Mouse (Mus musculus): Measurements from ENCODE around the gene Cpxm1. TPM values are rescaled to one million over a fixed set of nuclear protein-coding genes. Genes with fewer than 3 reads are reported as not detected.
A peak's percentile ranks its signal among the peaks of the same experiment; 100 is the strongest.

Gene Cpxm1
- polyA plus RNA-seq, 1 experiment from 2014 or later = 15.3 TPM

GRCm38 (mm10) chr2:130411558-130412495 lies 14.5 kb upstream of the Cpxm1 start:
- ATAC-seq (ENCODE audit: low FRiP score, low TSS enrichment) (peak; percentile 62; the same call in 1 of the 2 replicates), DNase-seq (peak; percentile 92)
- H3K4me2 ChIP-seq (ENCODE audit: low read length) = no peak overlapping the region
- no peaks in the 10 kb centered on the region for H3K4me1 ChIP-seq (ENCODE audit: control insufficient read depth, insufficient read depth, low read length)
- no peaks in the 10 kb centered on the region for H3K27me3 ChIP-seq (ENCODE audit: control insufficient read depth, insufficient read depth, low read length)
- H3K9me3 ChIP-seq (ENCODE audit: control insufficient read depth, low read length) = no peaks in the 10 kb centered on the region
- H3K36me3 ChIP-seq (ENCODE audit: control insufficient read depth, insufficient read depth, low read length) = no peaks in the 10 kb centered on the region
- no peak overlapping the region for H3K4me3 ChIP-seq (replicated peaks; ENCODE audit: low read depth, low read length)
- WGBS = 35% methylated on average over 16 of the region's 16 CpGs
- no peak overlapping the region for H3K9ac ChIP-seq (replicated peaks; ENCODE audit: low read length)
- H3K27ac ChIP-seq (replicated peaks; ENCODE audit: low read depth, low read length) = no peak overlapping the region

- Histone ChIP-seq H3K4me3 (replicated peaks; ENCODE audit: low read depth, low read length) (no peak overlapping the region), H3K4me1 (ENCODE audit: control insufficient read depth, insufficient read depth, low read length) (no peaks in the 10 kb centered on the region), H3K27me3 (ENCODE audit: control insufficient read depth, insufficient read depth, low read length) (no peaks in the 10 kb centered on the region), H3K36me3 (ENCODE audit: control insufficient read depth, insufficient read depth, low read length) (no peaks in the 10 kb centered on the region), H3K27ac (replicated peaks; ENCODE audit: low read depth, low read length) (no peak overlapping the region), H3K9me3 (ENCODE audit: control insufficient read depth, low read length) (no peaks in the 10 kb centered on the region), H3K4me2 (ENCODE audit: low read length) (no peak overlapping the region), H3K9ac (replicated peaks; ENCODE audit: low read length) (no peak overlapping the region)
- 20% methylated on average over 6 of the region's 6 CpGs for WGBS
- no peak for ATAC-seq (ENCODE audit: low FRiP score, low TSS enrichment)
- peak; percentile 62 for DNase-seq
These were observed 10.8 kb upstream of the Cpxm1 start for GRCm38 (mm10) chr2:130408194-130408593.

GRCm38 (mm10) chr2:130406178-130406577 lies 8.8 kb upstream of the Cpxm1 start, which contains the start of gene Tmem239:
Gene Tmem239, plus strand, starts transcription at chr2:130406478.
- no peak for DNase-seq
- Histone ChIP-seq H3K36me3 (ENCODE audit: control insufficient read depth, insufficient read depth, low read length) (no peaks in the 10 kb centered on the region), H3K9ac (replicated peaks; ENCODE audit: low read length) (no peak within 1 kb of the TSS), H3K27me3 (ENCODE audit: control insufficient read depth, insufficient read depth, low read length) (no peaks in the 10 kb centered on the region), H3K4me3 (replicated peaks; ENCODE audit: low read depth, low read length) (no peak within 1 kb of the TSS), H3K4me2 (ENCODE audit: low read length) (no peak within 1 kb of the TSS), H3K27ac (replicated peaks; ENCODE audit: low read depth, low read length) (no peak within 1 kb of the TSS), H3K9me3 (ENCODE audit: control insufficient read depth, low read length) (no peaks in the 10 kb centered on the region), H3K4me1 (ENCODE audit: control insufficient read depth, insufficient read depth, low read length) (no peaks in the 10 kb centered on the region)
- WGBS = 82% methylated on average over 2 of the region's 2 CpGs
- ATAC-seq (ENCODE audit: low FRiP score, low TSS enrichment) = no peak

- Histone ChIP-seq H3K4me2 (ENCODE audit: low read length) (no peak within 1 kb of the TSS), H3K4me1 (ENCODE audit: control insufficient read depth, insufficient read depth, low read length) (no peaks in the 10 kb centered on the region), H3K27ac (replicated peaks; ENCODE audit: low read depth, low read length) (no peak within 1 kb of the TSS), H3K36me3 (ENCODE audit: control insufficient read depth, insufficient read depth, low read length) (no peaks in the 10 kb centered on the region), H3K4me3 (replicated peaks; ENCODE audit: low read depth, low read length) (no peak within 1 kb of the TSS), H3K9me3 (ENCODE audit: control insufficient read depth, low read length) (no peaks in the 10 kb centered on the region), H3K27me3 (ENCODE audit: control insufficient read depth, insufficient read depth, low read length) (no peaks in the 10 kb centered on the region), H3K9ac (replicated peaks; ENCODE audit: low read length) (no peak within 1 kb of the TSS)
- no peak for DNase-seq
- ATAC-seq (ENCODE audit: low FRiP score, low TSS enrichment) = no peak
- WGBS = 90% methylated on average over 1 of the region's 1 CpGs
These were observed 7.6 kb upstream of the Cpxm1 start, which contains the start of the genes Gm28372 and 1700020A23Rik for GRCm38 (mm10) chr2:130404939-130405338. Gene Gm28372, plus strand, starts transcription at chr2:130405239. Gene 1700020A23Rik, plus strand, starts transcription at chr2:130405259.

GRCm38 (mm10) chr2:130401891-130402290 lies 4.5 kb upstream of the Cpxm1 start:
- H3K4me2 ChIP-seq (ENCODE audit: low read length) = no peak overlapping the region
- H3K36me3 ChIP-seq (ENCODE audit: control insufficient read depth, insufficient read depth, low read length) = no peaks in the 10 kb centered on the region
- H3K27me3 ChIP-seq (ENCODE audit: control insufficient read depth, insufficient read depth, low read length) = peaks cover 10% of the 10 kb centered on the region; the same call in 1 of the 2 replicates
- no peak for DNase-seq
- 89% methylated on average over 4 of the region's 4 CpGs for WGBS
- peaks cover 9% of the 10 kb centered on the region; the same call in 1 of the 2 replicates for H3K4me1 ChIP-seq (ENCODE audit: control insufficient read depth, insufficient read depth, low read length)
- no peak for ATAC-seq (ENCODE audit: low FRiP score, low TSS enrichment)
- H3K4me3 ChIP-seq (replicated peaks; ENCODE audit: low read depth, low read length) = no peak overlapping the region
- H3K9ac ChIP-seq (replicated peaks; ENCODE audit: low read length) = no peak overlapping the region
- no peak overlapping the region for H3K27ac ChIP-seq (replicated peaks; ENCODE audit: low read depth, low read length)
- H3K9me3 ChIP-seq (ENCODE audit: control insufficient read depth, low read length) = no peaks in the 10 kb centered on the region

GRCm38 (mm10) chr2:130400046-130400445 lies 2.7 kb upstream of the Cpxm1 start:
- Histone ChIP-seq H3K4me3 (replicated peaks; ENCODE audit: low read depth, low read length) (no peak overlapping the region), H3K36me3 (ENCODE audit: control insufficient read depth, insufficient read depth, low read length) (no peaks in the 10 kb centered on the region), H3K27me3 (ENCODE audit: control insufficient read depth, insufficient read depth, low read length) (peaks cover 10% of the 10 kb centered on the region; the same call in 1 of the 2 replicates), H3K27ac (replicated peaks; ENCODE audit: low read depth, low read length) (no peak overlapping the region), H3K9me3 (ENCODE audit: control insufficient read depth, low read length) (no peaks in the 10 kb centered on the region), H3K4me2 (ENCODE audit: low read length) (no peak overlapping the region), H3K9ac (replicated peaks; ENCODE audit: low read length) (no peak overlapping the region), H3K4me1 (ENCODE audit: control insufficient read depth, insufficient read depth, low read length) (peaks cover 9% of the 10 kb centered on the region; the same call in 1 of the 2 replicates)
- 97% methylated on average over 1 of the region's 1 CpGs for WGBS
- no peak for ATAC-seq (ENCODE audit: low FRiP score, low TSS enrichment)
- no peak for DNase-seq

- peak overlapping the region; percentile 49 for H3K4me3 ChIP-seq (replicated peaks; ENCODE audit: low read depth, low read length)
- H3K4me1 ChIP-seq (ENCODE audit: control insufficient read depth, insufficient read depth, low read length) = peaks cover 9% of the 10 kb centered on the region; the same call in 1 of the 2 replicates
- H3K27ac ChIP-seq (replicated peaks; ENCODE audit: low read depth, low read length) = no peak overlapping the region
- H3K4me2 ChIP-seq (ENCODE audit: low read length) = peak overlapping the region; percentile 93
- DNase-seq = no peak
- no peak for ATAC-seq (ENCODE audit: low FRiP score, low TSS enrichment)
- H3K9me3 ChIP-seq (ENCODE audit: control insufficient read depth, low read length) = no peaks in the 10 kb centered on the region
- H3K9ac ChIP-seq (replicated peaks; ENCODE audit: low read length) = no peak overlapping the region
- WGBS = 14% methylated on average over 14 of the region's 14 CpGs
- H3K27me3 ChIP-seq (ENCODE audit: control insufficient read depth, insufficient read depth, low read length) = peaks cover 10% of the 10 kb centered on the region; the same call in 1 of the 2 replicates
- 0 out of 2 replicates have a peak, but pooled peaks cover under 1% of the 10 kb centered on the region for H3K36me3 ChIP-seq (ENCODE audit: control insufficient read depth, insufficient read depth, low read length)
These were observed 717 bp upstream of the Cpxm1 start for GRCm38 (mm10) chr2:130398091-130398490.

GRCm38 (mm10) chr2:130395696-130396095 lies 1.7 kb downstream of the Cpxm1 start:
- Histone ChIP-seq H3K36me3 (ENCODE audit: control insufficient read depth, insufficient read depth, low read length) (0 out of 2 replicates have a peak, but pooled peaks cover 12% of the 10 kb centered on the region), H3K4me3 (replicated peaks; ENCODE audit: low read depth, low read length) (no peak overlapping the region), H3K9me3 (ENCODE audit: control insufficient read depth, low read length) (no peaks in the 10 kb centered on the region), H3K27ac (replicated peaks; ENCODE audit: low read depth, low read length) (no peak overlapping the region), H3K9ac (replicated peaks; ENCODE audit: low read length) (no peak overlapping the region), H3K4me2 (ENCODE audit: low read length) (no peak overlapping the region), H3K27me3 (ENCODE audit: control insufficient read depth, insufficient read depth, low read length) (peaks cover 10% of the 10 kb centered on the region; the same call in 1 of the 2 replicates), H3K4me1 (ENCODE audit: control insufficient read depth, insufficient read depth, low read length) (peaks cover 9% of the 10 kb centered on the region; the same call in 1 of the 2 replicates)
- DNase-seq (no peak), ATAC-seq (ENCODE audit: low FRiP score, low TSS enrichment) (no peak)
- 97% methylated on average over 11 of the region's 11 CpGs for WGBS
